Mouse (Mus musculus) forebrain, embryonic 10.5 days (tissue): ENCODE measurements around the gene Mindy1. TPM values are rescaled to one million over a fixed set of nuclear protein-coding genes. Genes with fewer than 3 reads are reported as not detected.
A peak's percentile ranks its signal among the peaks of the same experiment; 100 is the strongest.

Source experiments
- DNase-seq: peaks from one replicate; pipeline ENCODE4 v3.0.0-alpha.2; 2017; ENCODE audit warnings: low spot score; ENCODE audit errors: extremely low spot score
- H3K27ac ChIP-seq: fragments of 300-500 bp; sonication (generic); 2 replicates; pipeline ENCODE4 v1.5.1; 2016; ENCODE audit warnings: mild to moderate bottlenecking
- H3K27me3 ChIP-seq: fragments of 300-500 bp; sonication (generic); 2 replicates; pipeline ENCODE4 v1.6.1; 2016; ENCODE audit warnings: mild to moderate bottlenecking; ENCODE audit not compliant: poor library complexity, severe bottlenecking
- H3K36me3 ChIP-seq: fragments of 300-500 bp; sonication (generic); replicated peaks from 2 replicates; pipeline ENCODE4 v1.6.1; 2016; ENCODE audit warnings: mild to moderate bottlenecking, moderate library complexity
- H3K4me1 ChIP-seq: fragments of 300-500 bp; sonication (generic); 2 replicates; pipeline ENCODE4 v1.6.1; 2016
- H3K4me3 ChIP-seq: fragments of 300-500 bp; sonication (generic); 2 replicates; pipeline ENCODE4 v1.5.1; 2016; ENCODE audit warnings: mild to moderate bottlenecking, moderate library complexity
- H3K9me3 ChIP-seq: fragments of 300-500 bp; sonication (generic); 2 replicates; pipeline ENCODE4 v1.6.1; 2016; ENCODE audit warnings: mild to moderate bottlenecking, moderate library complexity
- WGBS: fragments of 180-500 bp; shearing (Covaris S2); methylation state at CpG from one replicate; pipeline ENCODE4 v1.1.7; 2016; 5-methylcytosine and 5-hydroxymethylcytosine counted together
- polyA plus RNA-seq: library from polyadenylated mRNA; unstranded; fragments of >200 nt; fragmentation: Nextera tagmentation; extraction: Ambion mirVana; gene quantifications from 2 replicates; pipeline ENCODE4 v1.2.1, GENCODE M21; 2016

Mindy1 gene
- polyA plus RNA-seq, 1 experiment from 2014 or later: 27.9 TPM

GRCm38 (mm10) chr3:95274453-95274852, 6.7 kb upstream of the Mindy1 start:
- H3K4me1 ChIP-seq: no peaks in the 10 kb centered on the region
- H3K27ac ChIP-seq: no peak overlapping the region
- H3K4me3 ChIP-seq: no peak overlapping the region
- DNase-seq: no peak
- 94% methylated on average over 4 of the region's 4 CpGs for WGBS
- H3K9me3 ChIP-seq: no peaks in the 10 kb centered on the region
- peaks cover 12% of the 10 kb centered on the region for H3K36me3 ChIP-seq
- no peaks in the 10 kb centered on the region for H3K27me3 ChIP-seq

DNA sequence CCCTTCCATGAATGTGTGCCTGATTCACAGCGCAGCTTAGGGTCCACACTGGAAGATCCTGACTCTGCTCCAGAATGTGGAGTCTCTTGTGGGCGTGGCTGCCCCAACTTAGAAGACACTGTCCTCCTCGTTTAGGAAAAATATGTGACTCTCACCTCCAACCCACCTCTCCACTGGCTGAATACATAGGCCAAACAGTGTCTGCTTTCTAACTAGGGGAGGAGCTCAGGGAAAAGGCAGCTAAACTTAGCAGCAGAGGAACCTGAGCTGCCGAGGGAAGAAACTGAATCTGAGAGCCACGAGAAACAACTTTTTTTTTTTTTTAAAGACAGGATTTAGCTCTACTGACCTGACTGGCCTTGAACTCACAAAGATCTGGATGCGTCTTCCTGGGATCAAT, 6.0 kb upstream of the Mindy1 start:
- Histone ChIP-seq H3K4me1 (no peaks in the 10 kb centered on the region), H3K27me3 (no peaks in the 10 kb centered on the region), H3K9me3 (no peaks in the 10 kb centered on the region), H3K36me3 (peaks cover 12% of the 10 kb centered on the region), H3K27ac (no peak overlapping the region), H3K4me3 (no peak overlapping the region)
- WGBS: 87% methylated on average over 6 of the region's 6 CpGs
- DNase-seq: no peak

- DNase-seq: no peak
- H3K36me3 ChIP-seq: peaks cover 12% of the 10 kb centered on the region
- no peak overlapping the region for H3K4me3 ChIP-seq
- no peak overlapping the region for H3K27ac ChIP-seq
- WGBS: 90% methylated on average over 5 of the region's 5 CpGs
- H3K27me3 ChIP-seq: no peaks in the 10 kb centered on the region
- no peaks in the 10 kb centered on the region for H3K9me3 ChIP-seq
- H3K4me1 ChIP-seq: peaks cover 7% of the 10 kb centered on the region
Measured at GRCm38 (mm10) chr3:95276428-95276934, 4.7 kb upstream of the Mindy1 start.

DNA sequence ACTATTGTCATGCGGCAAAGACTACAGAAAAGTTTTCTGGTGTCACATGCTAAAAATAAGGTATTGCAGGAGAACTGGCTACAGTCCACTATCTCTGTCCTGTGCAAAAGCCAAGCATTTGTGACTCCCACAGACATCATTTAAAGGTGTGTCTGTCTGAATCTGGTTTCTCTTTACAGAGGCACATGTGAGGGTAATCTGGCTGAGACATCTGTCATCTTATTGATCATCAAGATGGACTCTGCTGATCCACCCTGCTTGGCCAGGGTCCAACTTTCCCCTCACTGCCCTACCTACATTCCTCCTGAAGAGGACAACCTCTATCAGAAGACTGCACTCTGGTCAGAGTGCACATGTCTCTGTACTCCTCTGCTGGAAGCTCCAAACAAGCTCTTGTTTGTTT, 4.0 kb upstream of the Mindy1 start:
- H3K27ac ChIP-seq: no peak overlapping the region
- no peaks in the 10 kb centered on the region for H3K9me3 ChIP-seq
- 100% methylated on average over 1 of the region's 1 CpGs for WGBS
- DNase-seq: no peak
- H3K4me1 ChIP-seq: peaks cover 12% of the 10 kb centered on the region
- no peak overlapping the region for H3K4me3 ChIP-seq
- peaks cover 12% of the 10 kb centered on the region for H3K36me3 ChIP-seq
- H3K27me3 ChIP-seq: no peaks in the 10 kb centered on the region

GRCm38 (mm10) chr3:95280747-95281146, 398 bp upstream of the Mindy1 start:
- Histone ChIP-seq H3K4me3 (peak overlapping the region; percentile 71), H3K9me3 (no peaks in the 10 kb centered on the region), H3K27ac (peak overlapping the region; percentile 94), H3K36me3 (0 out of 2 replicates have a peak, but pooled peaks cover 3% of the 10 kb centered on the region), H3K27me3 (no peaks in the 10 kb centered on the region), H3K4me1 (peaks cover 33% of the 10 kb centered on the region)
- WGBS: 31% methylated on average over 8 of the region's 8 CpGs
- no peak for DNase-seq

DNA sequence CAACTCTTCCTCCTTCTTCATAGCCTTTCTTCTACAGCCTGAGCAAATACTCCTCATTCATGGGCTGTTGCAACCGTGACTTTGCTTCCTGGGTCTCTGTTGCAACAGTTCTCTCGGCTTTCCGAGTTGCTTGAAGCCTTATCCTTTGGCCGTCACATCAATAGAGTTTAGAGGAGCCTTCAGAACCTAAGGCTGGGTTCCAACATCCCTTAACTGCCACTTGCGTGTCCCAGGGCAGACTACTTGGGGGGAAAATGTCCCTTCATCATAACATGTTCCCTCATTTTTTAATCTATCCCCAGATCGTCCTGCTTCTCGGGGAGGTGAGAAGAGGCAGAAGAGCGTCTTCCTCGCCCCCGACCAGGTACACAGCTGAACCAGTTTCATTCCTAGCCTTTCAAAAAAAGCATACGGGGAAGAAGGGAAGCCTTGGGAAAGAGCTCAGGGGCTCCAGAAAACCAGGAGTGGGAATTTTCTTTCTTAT, 1.3 kb downstream of the Mindy1 start:
- no peaks in the 10 kb centered on the region for H3K27me3 ChIP-seq
- H3K36me3 ChIP-seq: peaks cover 2% of the 10 kb centered on the region
- peak overlapping the region; percentile 71 for H3K4me3 ChIP-seq
- no peaks in the 10 kb centered on the region for H3K9me3 ChIP-seq
- peaks cover 33% of the 10 kb centered on the region for H3K4me1 ChIP-seq
- peak overlapping the region; percentile 94 for H3K27ac ChIP-seq
- no peak for DNase-seq
- WGBS: under 1% methylated on average over 11 of the region's 11 CpGs

DNA sequence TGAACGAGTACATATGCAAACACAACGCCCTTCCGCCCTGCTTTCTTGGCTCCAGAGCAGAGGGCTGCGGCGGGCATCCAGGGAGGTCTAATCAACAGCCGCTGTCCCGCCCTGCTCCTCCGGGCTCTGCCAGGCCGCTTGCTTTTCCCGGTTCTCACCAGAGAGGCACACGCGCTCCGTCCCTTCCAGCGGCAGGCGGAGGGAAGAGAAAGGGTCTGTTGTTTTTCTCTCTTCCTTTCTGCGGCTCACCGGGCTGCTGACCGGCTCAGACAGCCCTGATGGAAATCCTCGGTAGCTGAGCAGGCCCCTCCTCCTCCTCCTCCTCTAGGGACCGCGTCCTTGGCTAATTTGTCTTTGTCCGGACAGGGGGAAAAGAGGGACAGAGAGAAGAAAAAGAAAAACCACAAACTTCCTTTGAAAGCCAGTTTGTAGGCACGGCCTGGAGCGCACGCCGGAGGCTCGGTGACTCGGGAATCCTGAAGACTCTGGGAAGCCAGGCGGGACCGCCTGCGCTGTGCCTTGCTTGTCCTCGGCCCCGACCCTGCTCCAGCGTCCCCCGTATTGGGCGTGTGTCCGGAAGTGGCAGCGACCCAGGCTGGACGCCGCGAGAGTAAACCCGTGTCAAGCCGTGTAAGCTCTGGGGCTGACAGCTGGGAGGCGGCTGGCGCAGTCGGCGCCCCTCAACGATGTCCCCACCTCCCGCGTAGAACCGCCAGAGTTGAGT, 1.9 kb downstream of the Mindy1 start:
- no peaks in the 10 kb centered on the region for H3K9me3 ChIP-seq
- H3K27ac ChIP-seq: peak overlapping the region; percentile 94
- H3K4me3 ChIP-seq: peak overlapping the region; percentile 71
- DNase-seq: peak; percentile 82
- H3K36me3 ChIP-seq: peaks cover 7% of the 10 kb centered on the region
- no peaks in the 10 kb centered on the region for H3K27me3 ChIP-seq
- peaks cover 33% of the 10 kb centered on the region for H3K4me1 ChIP-seq
- under 1% methylated on average over 50 of the region's 51 CpGs for WGBS

DNA sequence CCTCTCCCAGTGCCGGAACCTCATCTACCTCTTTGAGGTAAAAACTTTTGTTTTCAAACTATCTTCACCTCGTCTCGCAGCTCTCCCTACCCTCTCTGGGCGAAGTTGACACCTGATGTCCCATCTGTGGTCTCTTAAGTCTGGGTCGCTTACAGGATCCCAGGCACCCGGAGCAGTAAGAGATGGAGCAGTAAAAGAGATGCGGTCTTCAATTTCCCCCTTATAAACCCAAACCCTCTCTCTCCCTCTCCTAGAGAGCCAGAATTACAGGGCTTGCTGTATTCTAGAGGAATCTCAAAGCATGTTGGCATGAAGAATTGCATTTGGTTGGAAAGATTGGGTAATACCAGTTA, 2.4 kb downstream of the Mindy1 start:
- no peak for DNase-seq
- peaks cover 13% of the 10 kb centered on the region for H3K36me3 ChIP-seq

DNA sequence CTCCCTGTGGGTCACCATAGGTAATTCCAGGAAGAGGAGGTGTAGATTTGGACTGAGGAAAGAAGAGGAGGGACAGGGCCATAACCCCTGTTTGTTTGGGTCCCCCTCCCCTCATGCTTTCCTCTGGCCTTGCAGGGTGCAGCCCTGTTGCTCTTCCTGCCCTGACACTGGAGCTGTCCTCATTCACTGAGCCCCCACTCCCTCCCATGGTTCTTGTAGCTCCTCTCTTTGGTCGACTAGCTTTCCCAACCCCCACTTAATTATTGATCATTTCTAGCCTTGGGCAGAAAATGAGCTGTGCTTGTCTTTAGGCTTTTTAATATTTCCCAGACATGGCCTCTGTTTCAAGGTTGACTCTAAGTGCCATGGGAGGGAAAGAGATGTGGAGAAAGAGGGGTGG, 2.9 kb downstream of the Mindy1 start:
- Histone ChIP-seq H3K36me3 (peaks cover 16% of the 10 kb centered on the region), H3K27ac (peak overlapping the region; percentile 94), H3K27me3 (no peaks in the 10 kb centered on the region), H3K4me3 (peak overlapping the region; percentile 71), H3K4me1 (peaks cover 33% of the 10 kb centered on the region), H3K9me3 (no peaks in the 10 kb centered on the region)
- WGBS: 39% methylated on average over 1 of the region's 1 CpGs
- DNase-seq: no peak

More for the DNA sequence above, 2.4 kb downstream of the Mindy1 start:
- Histone ChIP-seq H3K27ac (peak overlapping the region; percentile 94), H3K9me3 (no peaks in the 10 kb centered on the region), H3K4me1 (peaks cover 33% of the 10 kb centered on the region), H3K27me3 (no peaks in the 10 kb centered on the region), H3K4me3 (peak overlapping the region; percentile 71)
- 2% methylated on average over 7 of the region's 7 CpGs for WGBS

DNA sequence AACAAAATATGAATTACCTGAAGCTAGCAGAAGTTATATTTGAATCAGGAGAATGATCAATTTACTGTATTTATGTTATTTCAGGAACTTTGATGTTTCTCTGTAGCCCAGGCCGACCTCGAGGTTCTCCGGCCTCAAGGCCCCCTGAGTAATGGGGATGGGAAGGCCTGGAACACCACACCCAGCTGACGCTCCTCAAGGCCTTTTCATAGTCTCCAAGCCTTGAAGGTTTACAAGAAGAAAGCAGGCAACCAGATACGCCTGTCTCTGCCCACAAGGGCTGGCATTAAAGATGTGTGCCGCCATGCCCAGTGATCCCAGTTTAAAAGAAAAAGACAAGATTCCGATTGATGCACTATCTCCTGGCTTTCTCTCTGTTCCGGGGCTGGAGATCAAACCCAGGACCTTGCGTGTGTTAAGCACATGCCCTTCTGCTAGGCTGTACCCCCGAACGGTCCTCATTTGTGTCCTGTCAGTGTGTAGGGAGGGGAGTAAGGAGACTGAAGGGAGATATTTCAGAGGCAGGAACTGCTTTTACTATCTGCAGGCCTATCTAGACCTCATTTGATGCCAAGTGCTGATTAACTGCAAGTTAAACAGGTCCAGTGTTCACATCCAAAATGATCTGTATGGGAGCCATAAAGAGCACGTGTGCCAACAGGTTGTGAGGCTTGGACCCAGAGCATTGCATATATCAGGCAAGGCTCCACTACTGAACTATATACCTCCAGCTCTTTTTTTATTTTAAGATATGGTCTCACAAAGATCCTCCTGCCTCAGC, 3.5 kb downstream of the Mindy1 start:
- H3K36me3 ChIP-seq: peaks cover 20% of the 10 kb centered on the region
- H3K27me3 ChIP-seq: no peaks in the 10 kb centered on the region
- H3K4me1 ChIP-seq: peaks cover 33% of the 10 kb centered on the region
- H3K9me3 ChIP-seq: no peaks in the 10 kb centered on the region
- no peak for DNase-seq
- 92% methylated on average over 12 of the region's 12 CpGs for WGBS
- no peak overlapping the region for H3K27ac ChIP-seq
- H3K4me3 ChIP-seq: peak overlapping the region; percentile 71

DNA sequence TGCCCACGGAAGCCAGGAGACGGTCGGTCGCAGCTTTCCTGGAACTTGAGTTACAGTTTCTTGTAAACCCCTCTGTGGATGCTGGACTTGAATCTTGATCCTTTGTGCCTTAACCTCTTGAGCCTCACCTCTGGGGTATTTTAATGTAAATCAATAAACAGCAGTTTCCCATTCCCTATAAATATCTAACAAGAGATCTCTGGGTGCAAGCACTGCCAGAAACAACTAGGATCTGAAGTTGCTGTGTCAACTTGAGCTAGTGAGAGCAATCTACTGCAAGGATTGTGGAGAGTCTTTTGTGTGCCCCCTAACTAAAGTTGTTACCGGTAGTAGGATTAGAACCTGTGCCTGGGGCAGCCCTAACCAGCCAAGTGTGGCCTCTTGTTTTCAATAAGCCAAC, 4.2 kb downstream of the Mindy1 start:
- Histone ChIP-seq H3K4me1 (peaks cover 32% of the 10 kb centered on the region), H3K36me3 (peaks cover 27% of the 10 kb centered on the region), H3K27me3 (no peaks in the 10 kb centered on the region), H3K4me3 (no peak overlapping the region), H3K9me3 (no peaks in the 10 kb centered on the region), H3K27ac (no peak overlapping the region)
- DNase-seq: no peak
- WGBS: 92% methylated on average over 5 of the region's 5 CpGs

DNA sequence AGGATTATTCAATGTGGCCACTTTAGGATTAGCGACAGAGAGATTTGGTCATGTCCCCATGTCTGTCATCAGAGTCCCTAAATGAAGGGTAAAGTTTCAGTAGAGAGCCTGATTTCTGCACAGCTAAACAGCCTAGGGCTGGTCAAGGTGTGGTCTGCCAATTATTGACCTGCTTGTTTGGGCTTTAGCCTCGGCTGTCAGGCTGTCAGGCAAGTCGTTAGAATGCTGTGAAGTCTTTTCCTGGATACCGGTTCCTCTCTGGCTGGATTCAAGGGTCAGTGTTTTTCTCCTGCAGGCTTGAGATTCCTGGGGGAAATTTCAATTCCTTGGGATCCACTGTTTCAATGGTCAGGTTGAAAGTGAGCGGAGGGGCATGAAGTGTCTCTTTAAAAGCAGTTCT, 4.9 kb downstream of the Mindy1 start:
- H3K27ac ChIP-seq: no peak overlapping the region
- no peak for DNase-seq
- 72% methylated on average over 5 of the region's 5 CpGs for WGBS

DNA sequence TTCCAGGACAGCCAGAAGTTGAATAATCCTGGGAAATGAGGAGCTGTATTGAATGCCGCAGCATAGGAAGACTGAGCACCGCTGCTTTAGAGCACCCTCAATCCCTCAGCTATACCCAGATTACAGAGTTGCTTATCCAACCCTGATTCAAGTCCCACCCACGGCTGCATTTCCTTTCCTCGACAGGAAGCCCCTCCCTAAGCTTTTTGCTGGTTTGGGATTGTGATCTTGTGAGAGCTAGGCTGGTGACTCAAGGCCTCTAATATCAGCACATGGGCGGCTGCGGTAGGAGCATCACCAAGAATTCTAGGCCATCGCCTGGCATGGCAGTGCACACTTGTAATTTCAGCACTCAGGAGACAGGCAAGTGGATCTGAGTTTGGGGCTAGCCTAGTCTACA, 5.4 kb downstream of the Mindy1 start:
- H3K27me3 ChIP-seq: no peaks in the 10 kb centered on the region
- H3K4me3 ChIP-seq: no peak overlapping the region
- WGBS: 92% methylated on average over 7 of the region's 7 CpGs
- no peak overlapping the region for H3K27ac ChIP-seq
- peaks cover 38% of the 10 kb centered on the region for H3K36me3 ChIP-seq
- peaks cover 26% of the 10 kb centered on the region for H3K4me1 ChIP-seq
- H3K9me3 ChIP-seq: no peaks in the 10 kb centered on the region
- DNase-seq: no peak

More for the DNA sequence above, 4.9 kb downstream of the Mindy1 start:
- Histone ChIP-seq H3K4me1 (peaks cover 26% of the 10 kb centered on the region), H3K9me3 (no peaks in the 10 kb centered on the region), H3K36me3 (peaks cover 33% of the 10 kb centered on the region), H3K4me3 (no peak overlapping the region), H3K27me3 (no peaks in the 10 kb centered on the region)
